Mouse (Mus musculus): Measurements from ENCODE around the gene Cox6b1.

Gene Cox6b1

GRCm38 (mm10) chr7:30625530-30626384 is at the start of gene Cox6b1:
Gene Cox6b1, minus strand, starts transcription at chr7:30626151.
- peak; percentile 88 for DNase-seq (ENCODE audit: low spot score)

- no peak for DNase-seq (ENCODE audit: low spot score)
Measured at GRCm38 (mm10) chr7:30671480-30671879, 45.5 kb upstream of the Cox6b1 start, which contains the start of gene Pmis2. Gene Pmis2, minus strand, starts transcription at chr7:30671605.

- peak; percentile 59 for DNase-seq (ENCODE audit: low spot score)
Measured at GRCm38 (mm10) chr7:30669229-30669628, 43.3 kb upstream of the Cox6b1 start.

DNA sequence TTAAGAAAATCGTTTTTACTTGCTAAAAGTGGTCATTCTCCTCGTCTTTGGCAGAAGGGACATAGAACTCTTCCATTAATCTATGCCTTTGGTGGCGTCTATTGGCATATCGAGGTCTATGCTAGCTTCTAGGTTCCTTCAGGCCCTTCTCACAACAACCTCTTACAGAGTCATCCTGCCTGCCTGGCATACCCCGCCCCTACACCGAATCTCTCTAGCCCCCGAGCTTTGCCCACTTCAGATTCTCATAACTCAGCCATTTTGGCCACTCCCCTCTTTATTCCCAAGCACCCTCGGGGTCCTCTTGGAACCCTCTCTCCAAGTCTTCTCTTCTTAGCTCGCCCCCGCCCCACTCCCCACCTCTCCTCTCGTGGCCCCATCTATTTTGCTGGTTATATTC is 39.4 kb upstream of the Cox6b1 start:
- peak; percentile 16 for DNase-seq (ENCODE audit: low spot score)

DNA sequence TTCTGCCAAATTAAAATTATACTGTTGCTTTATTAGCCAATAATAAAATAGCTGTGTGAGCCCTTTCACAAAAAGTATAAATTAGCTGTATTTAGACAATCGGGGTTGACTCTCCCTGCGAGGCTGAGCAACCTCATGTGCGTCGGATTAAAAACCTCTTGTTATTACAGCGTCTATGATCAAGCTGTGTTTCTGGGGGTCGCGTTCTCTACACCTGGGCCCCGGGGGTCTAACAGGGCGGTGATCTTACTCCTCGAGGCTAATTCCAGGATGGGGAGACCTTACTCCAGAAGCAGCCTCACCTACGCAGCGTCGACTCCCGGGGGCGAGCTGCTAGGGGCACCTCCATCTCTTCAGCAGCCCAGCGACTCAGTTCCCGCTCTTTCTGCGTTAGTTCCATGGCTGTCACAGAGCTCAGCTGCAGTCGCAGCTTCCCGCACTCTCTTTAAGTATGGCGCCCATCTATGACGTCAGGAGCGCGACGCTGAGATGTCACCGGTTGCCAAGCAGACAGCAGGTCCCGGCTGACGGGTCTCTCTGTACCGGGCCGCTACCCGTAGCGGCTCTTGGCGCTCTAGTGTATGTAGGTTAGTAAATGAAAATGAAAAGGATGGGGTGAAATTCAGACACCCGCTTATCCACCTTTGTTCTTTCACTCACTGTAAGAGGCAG is 38.7 kb upstream of the Cox6b1 start, which contains the start of gene Haus5:
TSS of gene Haus5 (minus strand) at position 466 of the 672 bp plus-strand sequence.
- DNase-seq (ENCODE audit: low spot score), result peak; percentile 93

DNA sequence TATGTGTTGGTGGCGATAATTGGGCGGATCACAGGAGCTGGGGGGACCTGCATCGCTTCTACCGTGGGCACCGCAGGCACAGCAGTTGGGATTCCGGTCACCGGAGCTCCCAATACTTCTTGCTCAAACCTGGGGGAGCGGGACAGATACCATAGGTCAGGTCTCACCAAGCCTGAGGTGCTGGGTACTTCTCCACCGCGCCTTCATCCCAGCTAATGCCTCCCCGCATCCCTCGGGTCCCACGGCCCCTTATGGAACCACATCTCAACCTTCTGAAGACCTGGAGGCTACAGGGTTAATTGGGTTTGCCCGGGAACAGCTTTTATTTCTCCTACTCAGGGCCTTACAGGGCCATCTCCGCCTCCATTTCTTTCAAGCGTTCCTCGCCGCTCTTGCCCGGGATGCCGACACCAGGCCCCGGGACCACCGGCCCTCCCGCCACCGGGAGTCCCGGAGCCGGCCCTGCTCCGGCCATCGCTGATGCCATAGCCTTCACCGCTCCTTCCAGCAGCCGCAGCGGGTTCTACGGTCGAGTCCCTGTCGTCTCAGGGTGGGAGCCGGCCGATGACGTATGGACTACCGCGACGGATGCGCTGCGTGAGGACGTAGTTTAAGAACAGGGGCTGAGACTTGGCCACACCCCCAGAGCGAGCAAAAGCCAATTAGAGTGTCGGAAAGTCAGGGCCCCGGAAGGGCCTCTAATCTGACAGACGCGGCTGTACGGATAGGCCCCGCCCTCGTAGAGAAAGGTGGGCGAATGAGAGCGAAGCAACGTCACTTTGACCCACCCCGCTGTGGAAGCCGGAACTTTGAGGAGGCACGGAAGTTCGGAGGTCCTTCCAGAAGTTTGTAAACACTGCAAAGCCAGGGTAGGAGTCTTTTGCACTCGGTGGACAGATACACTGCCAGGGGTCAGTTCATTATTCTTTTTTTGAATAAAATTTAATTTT is 23.9 kb upstream of the Cox6b1 start, which contains the start of gene Rbm42:
TSS of gene Rbm42 (minus strand) at position 727 of the 950 bp plus-strand sequence.
- peak; percentile 99 for DNase-seq (ENCODE audit: low spot score)

GRCm38 (mm10) chr7:30639083-30639482 is 13.1 kb upstream of the Cox6b1 start:
- DNase-seq (ENCODE audit: low spot score), result no peak

GRCm38 (mm10) chr7:30636395-30636794 is 10.4 kb upstream of the Cox6b1 start:
- DNase-seq (ENCODE audit: low spot score), result no peak

DNA sequence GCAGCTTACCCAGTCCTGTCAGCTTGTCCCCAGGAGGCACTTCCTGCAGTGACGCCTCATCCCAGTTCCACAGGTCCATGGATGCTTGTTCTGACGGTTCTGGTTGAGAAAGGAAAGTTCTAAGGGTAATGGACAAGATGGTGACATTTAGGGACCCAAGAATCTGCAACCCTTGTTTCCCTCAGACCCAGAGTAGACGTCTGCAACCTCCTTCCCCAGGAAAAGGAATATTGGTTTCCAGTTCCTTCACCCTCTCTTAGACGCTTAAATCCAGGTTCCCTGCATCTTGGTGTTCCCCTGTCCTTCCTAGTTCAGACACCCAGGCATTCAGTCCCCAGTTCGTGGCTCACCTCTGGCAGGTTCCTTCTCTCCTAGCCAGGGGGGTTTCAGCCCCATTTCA is 9.8 kb upstream of the Cox6b1 start, which contains the start of gene Etv2:
TSS of gene Etv2 (minus strand) at position 101 of the 400 bp plus-strand sequence.
- no peak for DNase-seq (ENCODE audit: low spot score)

DNA sequence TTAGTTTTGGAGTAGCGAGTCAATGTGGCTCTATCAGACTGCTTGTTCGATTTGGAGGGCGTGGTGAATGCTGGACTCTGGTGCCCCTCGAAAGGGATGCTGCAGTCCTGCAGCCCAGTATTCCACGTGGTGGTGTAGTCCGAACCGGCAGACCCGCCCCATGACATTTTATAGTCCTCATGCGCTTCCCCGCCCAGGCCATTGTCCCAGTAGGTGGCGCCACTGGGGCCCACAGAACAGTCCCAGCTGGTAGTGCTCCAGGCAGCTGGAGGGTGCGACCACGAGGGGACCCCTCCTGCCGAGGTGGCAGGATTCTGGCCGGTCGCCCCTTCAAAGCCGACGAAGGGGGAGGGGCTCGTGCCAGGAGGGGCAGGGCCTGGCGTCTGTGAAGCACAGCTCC is 8.7 kb upstream of the Cox6b1 start:
- DNase-seq (ENCODE audit: low spot score), result peak; percentile 36

- no peak for DNase-seq (ENCODE audit: low spot score)
Measured at GRCm38 (mm10) chr7:30633762-30634412, 7.9 kb upstream of the Cox6b1 start.

GRCm38 (mm10) chr7:30629013-30629412 is 3.1 kb upstream of the Cox6b1 start:
- DNase-seq (ENCODE audit: low spot score), result no peak

DNA sequence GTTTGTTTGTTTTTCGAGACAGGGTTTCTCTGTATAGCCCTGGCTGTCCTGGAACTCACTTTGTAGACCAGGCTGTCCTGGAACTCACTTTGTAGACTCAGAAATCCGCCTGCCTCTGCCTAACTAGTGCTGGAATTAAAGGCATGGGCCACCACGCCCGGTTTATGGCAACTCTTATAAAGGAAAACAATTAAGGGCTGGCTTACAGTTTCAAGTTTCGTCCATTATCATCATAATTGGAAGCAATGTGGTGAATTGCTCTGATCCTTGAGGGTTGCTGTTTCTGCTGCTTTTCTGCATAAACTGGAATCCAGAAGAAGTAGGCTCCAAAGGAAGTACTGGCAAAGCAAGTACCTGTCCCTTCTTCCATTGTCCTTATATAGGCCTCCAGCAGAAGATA is 696 bp upstream of the Cox6b1 start:
- DNase-seq (ENCODE audit: low spot score), result no peak

GRCm38 (mm10) chr7:30619202-30619601 is 6.7 kb downstream of the Cox6b1 start:
- DNase-seq (ENCODE audit: low spot score), result peak; percentile 40

DNA sequence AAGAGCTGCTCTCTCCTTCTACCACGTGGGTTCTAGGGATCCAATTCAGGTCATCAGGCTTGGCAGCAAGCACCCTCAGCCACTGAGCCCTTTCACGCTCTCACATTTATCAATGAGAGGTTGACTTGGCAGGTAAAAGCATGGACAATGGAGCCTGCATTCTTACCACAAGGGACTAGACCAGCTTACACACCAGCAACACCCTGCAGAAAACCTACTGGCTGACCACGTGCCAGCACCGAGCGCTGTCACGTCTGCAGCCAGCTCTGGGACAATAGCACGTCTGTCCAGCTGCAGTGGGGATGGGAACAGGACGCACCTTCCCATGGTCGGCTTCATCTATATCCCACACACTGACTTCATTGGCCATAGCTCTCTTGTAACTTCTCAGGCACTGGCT is 7.3 kb downstream of the Cox6b1 start:
- no peak for DNase-seq (ENCODE audit: low spot score)

DNA sequence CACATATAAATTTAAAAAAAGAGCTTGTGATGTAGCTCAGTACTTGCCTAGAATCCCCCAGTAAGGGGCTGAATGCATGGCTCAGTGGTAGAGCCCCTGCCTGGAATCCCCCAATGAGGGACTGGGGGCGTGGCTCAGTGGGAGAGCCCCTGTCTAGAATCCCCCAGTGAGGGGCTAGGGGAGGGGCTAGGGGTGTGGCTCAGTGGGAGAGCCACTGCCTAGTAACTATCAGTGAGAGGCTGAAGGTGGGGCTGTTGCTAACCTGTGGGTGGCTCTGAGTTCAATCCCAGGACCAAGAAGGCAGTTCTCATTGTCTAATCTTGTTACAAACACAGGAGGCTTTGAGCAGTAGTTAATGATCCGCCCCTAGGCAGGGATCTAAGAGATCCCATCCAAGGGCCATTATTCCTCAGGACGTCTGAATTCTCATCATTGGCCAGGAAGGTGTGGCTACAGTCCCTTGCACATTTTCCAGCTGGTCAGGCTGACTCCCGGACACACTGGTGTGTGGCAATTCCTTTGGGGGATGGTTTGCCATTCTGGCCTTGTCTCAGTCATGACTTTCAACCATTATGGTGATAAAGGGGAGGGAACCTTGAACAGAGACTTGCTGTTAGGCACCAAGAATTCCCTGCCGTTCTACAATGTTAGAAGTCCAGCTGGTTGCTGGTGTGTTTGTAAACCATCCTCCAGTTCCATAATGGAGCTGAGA is 10.7 kb downstream of the Cox6b1 start:
- no peak for DNase-seq (ENCODE audit: low spot score)

- no peak for DNase-seq (ENCODE audit: low spot score)
Measured at GRCm38 (mm10) chr7:30614454-30614853, 11.5 kb downstream of the Cox6b1 start.

GRCm38 (mm10) chr7:30613529-30614112 is 12.3 kb downstream of the Cox6b1 start:
- peak; percentile 68 for DNase-seq (ENCODE audit: low spot score)

DNA sequence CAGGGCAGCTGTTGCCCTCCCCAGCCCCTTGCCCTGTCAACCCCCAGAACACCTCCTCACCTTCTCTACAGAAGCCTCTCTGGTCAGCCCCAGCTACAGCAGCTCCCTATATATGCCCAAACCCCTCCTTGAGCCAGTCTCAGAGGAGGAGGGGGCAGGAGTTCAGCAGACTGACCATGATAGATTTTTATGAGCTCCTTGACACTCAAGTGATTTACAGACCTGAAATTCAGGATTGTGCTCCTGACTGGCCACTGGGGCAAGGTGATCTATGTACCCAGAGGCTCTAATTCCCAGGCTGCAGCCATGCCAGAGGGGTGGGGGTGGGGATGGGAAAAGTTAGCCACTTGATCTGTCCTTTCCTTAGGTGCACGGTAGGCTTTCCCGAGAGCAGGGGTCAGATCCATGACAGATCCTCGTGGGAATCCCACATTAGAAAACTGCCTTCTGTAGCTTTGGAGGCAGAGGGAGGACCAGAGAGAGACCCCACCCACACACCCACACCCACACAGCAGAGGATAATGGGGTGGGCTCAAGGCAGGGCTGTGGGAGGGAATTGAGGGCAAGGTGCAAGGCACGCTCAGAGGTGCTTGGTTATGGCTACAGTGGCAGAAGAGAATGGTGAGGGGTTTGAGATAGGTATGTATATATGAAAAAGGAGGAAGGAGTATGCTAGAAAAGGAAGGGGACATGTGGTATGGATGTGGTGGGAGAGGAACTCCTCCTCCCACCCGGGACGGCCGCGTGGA is 13.1 kb downstream of the Cox6b1 start, which contains the start of gene Upk1a:
TSS of gene Upk1a (minus strand) at position 194 of the 749 bp plus-strand sequence.
- DNase-seq (ENCODE audit: low spot score), result no peak
